Mouse (Mus musculus): Measurements from ENCODE around the gene Cat. TPM values are rescaled to one million over a fixed set of nuclear protein-coding genes. Genes with fewer than 3 reads are reported as not detected.

Gene Cat
- total and polyA plus RNA-seq, 3 experiments = 29.8 to 84.7 (median 45.0) TPM

- Histone ChIP-seq H3K9me3 (replicated peaks; ENCODE audit: low read length) (no peaks in the 10 kb centered on the region), H3K27ac (ENCODE audit: insufficient read depth, low read depth) (no peak overlapping the region), H3K9ac (ENCODE audit: insufficient read depth, low read depth) (no peak overlapping the region), H3K4me2 (ENCODE audit: insufficient read depth, low read depth, poor library complexity, severe bottlenecking) (no peak overlapping the region), H3K36me3 (replicated peaks in 1 of 2; ENCODE audit: control insufficient read depth in 1 of 2, insufficient read depth in 1 of 2, low read length in 1 of 2) (no peaks in the 10 kb centered on the region), H3K4me3 (replicated peaks in 1 of 3; ENCODE audit: low read depth in 2 of 3, low read length in 2 of 3, poor library complexity in 1 of 3) (no peak overlapping the region), H3K4me1 (ENCODE audit: control insufficient read depth in 1 of 2, insufficient read depth in 2 of 2) (no peaks in the 10 kb centered on the region), H3K79me2 (replicated peaks; ENCODE audit: control insufficient read depth, extremely low read depth, insufficient read depth, poor library complexity, severe bottlenecking) (no peaks in the 10 kb centered on the region), H3K27me3 (replicated peaks) (no peaks in the 10 kb centered on the region)
- TF ChIP-seq CHD2 (IDR thresholded peaks at IDR 0.05; ENCODE audit: low read length) = no peak
- TF ChIP-seq IRF4 (IDR thresholded peaks at IDR 0.05; ENCODE audit: low read depth, low read length) = no peak
- TF ChIP-seq USF1 (IDR thresholded peaks at IDR 0.05; ENCODE audit: low read depth, low read length) = no peak
- TF ChIP-seq ELF1 (IDR thresholded peaks at IDR 0.05; ENCODE audit: low read depth, low read length) = no peak
- no peak for TF ChIP-seq JUND (conservative IDR thresholded peaks at IDR 0.05; ENCODE audit: low read depth, low read length)
- no peak for TF ChIP-seq ZC3H11A (IDR thresholded peaks at IDR 0.05; ENCODE audit: low read depth, low read length)
- no peak for TF ChIP-seq MYC (IDR thresholded peaks at IDR 0.05; ENCODE audit: low read depth, low read length)
- TF ChIP-seq TBP (conservative IDR thresholded peaks at IDR 0.05; ENCODE audit: low read depth, low read length) = no peak
- no peak for TF ChIP-seq GABPA (IDR thresholded peaks at IDR 0.05; ENCODE audit: insufficient replicate concordance, low read depth, low read length)
- TF ChIP-seq MAX (IDR thresholded peaks at IDR 0.05; ENCODE audit: low read length) = no peak
- TF ChIP-seq RCOR1 (conservative IDR thresholded peaks at IDR 0.05; ENCODE audit: low read depth, low read length) = no peak
- no peak for TF ChIP-seq E2F4 (IDR thresholded peaks at IDR 0.05; ENCODE audit: insufficient replicate concordance, low read depth, low read length)
- no peak for TF ChIP-seq KAT2A (IDR thresholded peaks at IDR 0.05; ENCODE audit: insufficient replicate concordance, low read length)
- TF ChIP-seq SIN3A (IDR thresholded peaks at IDR 0.05; ENCODE audit: low read length) = no peak
- TF ChIP-seq RAD21 (IDR thresholded peaks at IDR 0.05; ENCODE audit: low read depth, low read length) = no peak
- TF ChIP-seq ETS1 (conservative IDR thresholded peaks at IDR 0.05; ENCODE audit: low read depth, low read length) = no peak
- no peak for DNase-seq (ENCODE audit: extremely low read depth)
- in situ Hi-C loops (cut with MboI; ENCODE audit: low pct_ligation_motif_present, low pct_unique_long_range_greater_than_20kb, low sequenced_read_pairs) = no loop called here
- dilution Hi-C loops (cut with MboI; ENCODE audit: extremely low pct_ligation_motif_present, extremely low pct_unique_long_range_greater_than_20kb, low sequenced_read_pairs) = no loop called here
Observed at GRCm38 (mm10) chr2:103446326-103446725, 38.6 kb downstream of the Cat start.

GRCm38 (mm10) chr2:103445776-103446175 is 39.2 kb downstream of the Cat start:
- no peak overlapping the region for H3K27ac ChIP-seq (ENCODE audit: insufficient read depth, low read depth)
- H3K27me3 ChIP-seq (replicated peaks) = no peaks in the 10 kb centered on the region
- no peaks in the 10 kb centered on the region for H3K36me3 ChIP-seq (replicated peaks in 1 of 2; ENCODE audit: control insufficient read depth in 1 of 2, insufficient read depth in 1 of 2, low read length in 1 of 2)
- no peak overlapping the region for H3K4me2 ChIP-seq (ENCODE audit: insufficient read depth, low read depth, poor library complexity, severe bottlenecking)
- no peak overlapping the region for H3K9ac ChIP-seq (ENCODE audit: insufficient read depth, low read depth)
- TF ChIP-seq RAD21 (IDR thresholded peaks at IDR 0.05; ENCODE audit: low read depth, low read length) (peak; percentile 30), MAZ (IDR thresholded peaks at IDR 0.05; ENCODE audit: low read depth, low read length) (no peak), POLR2AphosphoS2 (IDR thresholded peaks at IDR 0.05; ENCODE audit: low read depth, low read length) (no peak), MAFK (IDR thresholded peaks at IDR 0.05; ENCODE audit: insufficient replicate concordance, low read length) (no peak), CHD2 (IDR thresholded peaks at IDR 0.05; ENCODE audit: low read length) (no peak), TBP (conservative IDR thresholded peaks at IDR 0.05; ENCODE audit: low read depth, low read length) (no peak), MXI1 (IDR thresholded peaks at IDR 0.05; ENCODE audit: low read depth, low read length) (no peak), JUND (conservative IDR thresholded peaks at IDR 0.05; ENCODE audit: low read depth, low read length) (no peak), BHLHE40 (IDR thresholded peaks at IDR 0.05; ENCODE audit: low read depth, low read length) (no peak), CTCF (conservative IDR thresholded peaks at IDR 0.05 in 1 of 2, IDR thresholded peaks at IDR 0.05 in 1 of 2; ENCODE audit: low read depth in 2 of 2, low read length in 2 of 2) (peak; percentile 77 to 92), ZC3H11A (IDR thresholded peaks at IDR 0.05; ENCODE audit: low read depth, low read length) (no peak), NRF1 (IDR thresholded peaks at IDR 0.05; ENCODE audit: low read depth, low read length) (no peak), IRF4 (IDR thresholded peaks at IDR 0.05; ENCODE audit: low read depth, low read length) (no peak), PAX5 (IDR thresholded peaks at IDR 0.05; ENCODE audit: low read length) (no peak), SIN3A (IDR thresholded peaks at IDR 0.05; ENCODE audit: low read length) (no peak), UBTF (IDR thresholded peaks at IDR 0.05; ENCODE audit: low read depth, low read length) (no peak), MEF2A (IDR thresholded peaks at IDR 0.05; ENCODE audit: borderline replicate concordance, low read depth, low read length) (no peak), CHD1 (IDR thresholded peaks at IDR 0.05; ENCODE audit: low read depth, low read length) (no peak), ZNF384 (IDR thresholded peaks at IDR 0.05; ENCODE audit: low read depth, low read length) (no peak), MAX (IDR thresholded peaks at IDR 0.05; ENCODE audit: low read length) (no peak), ZMIZ1 (IDR thresholded peaks at IDR 0.05; ENCODE audit: low read depth, low read length) (no peak), SMC3 (IDR thresholded peaks at IDR 0.05; ENCODE audit: low read depth, low read length) (peak; percentile 56)
- H3K79me2 ChIP-seq (replicated peaks; ENCODE audit: control insufficient read depth, extremely low read depth, insufficient read depth, poor library complexity, severe bottlenecking) = no peaks in the 10 kb centered on the region
- dilution Hi-C loops (cut with MboI; ENCODE audit: extremely low pct_ligation_motif_present, extremely low pct_unique_long_range_greater_than_20kb, low sequenced_read_pairs) = no loop called here
- peak; percentile 67 for DNase-seq (ENCODE audit: extremely low read depth)
- no peaks in the 10 kb centered on the region for H3K4me1 ChIP-seq (ENCODE audit: control insufficient read depth in 1 of 2, insufficient read depth in 2 of 2)
- no peak overlapping the region for H3K4me3 ChIP-seq (replicated peaks in 1 of 3; ENCODE audit: low read depth in 2 of 3, low read length in 2 of 3, poor library complexity in 1 of 3)
- in situ Hi-C loops (cut with MboI; ENCODE audit: low pct_ligation_motif_present, low pct_unique_long_range_greater_than_20kb, low sequenced_read_pairs) = no loop called here
- H3K9me3 ChIP-seq (replicated peaks; ENCODE audit: low read length) = no peaks in the 10 kb centered on the region
